Mouse (Mus musculus) heart, postnatal 0 days (tissue): ENCODE measurements around the gene Syt1.

Source experiments
- CTCF ChIP-seq: IDR thresholded peaks from 2 replicates; pipeline ENCODE4 v1.5.1; 2016; ENCODE audit warnings: antibody characterized with exemption, control low read depth, low read depth
- EP300 ChIP-seq: IDR thresholded peaks from 2 replicates; pipeline ENCODE4 v1.6.1; 2016; ENCODE audit warnings: antibody characterized with exemption, low read depth

DNA sequence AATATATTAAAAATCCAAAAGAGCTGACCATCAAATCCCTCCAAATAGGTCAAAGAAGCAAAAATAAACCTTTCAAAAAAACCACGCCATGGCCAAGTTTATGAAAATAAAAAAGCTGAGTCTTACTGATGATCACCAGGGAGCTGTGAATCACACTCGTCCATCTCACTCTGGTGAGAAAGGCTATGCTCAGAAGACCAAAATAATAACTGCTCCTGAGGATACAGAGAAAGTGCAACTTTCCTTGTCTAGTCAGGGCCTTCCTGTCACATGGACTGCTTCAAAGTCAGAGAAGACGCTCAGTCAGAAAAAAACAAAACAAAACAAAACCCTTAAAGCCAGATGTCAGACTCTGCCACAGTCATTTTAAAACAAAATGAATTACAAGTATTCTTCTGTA, 350.5 kb downstream of the Syt1 start:
- TF ChIP-seq EP300: no peak
- no peak for TF ChIP-seq CTCF
